Mouse (Mus musculus): ENCODE results near the gene Ddx6.
"Not testable (repeated sequence)": the region's sequence is repeated elsewhere in the genome, so short reads cannot be mapped to it uniquely, and the experiment has no call there.

Ddx6 gene

DNA sequence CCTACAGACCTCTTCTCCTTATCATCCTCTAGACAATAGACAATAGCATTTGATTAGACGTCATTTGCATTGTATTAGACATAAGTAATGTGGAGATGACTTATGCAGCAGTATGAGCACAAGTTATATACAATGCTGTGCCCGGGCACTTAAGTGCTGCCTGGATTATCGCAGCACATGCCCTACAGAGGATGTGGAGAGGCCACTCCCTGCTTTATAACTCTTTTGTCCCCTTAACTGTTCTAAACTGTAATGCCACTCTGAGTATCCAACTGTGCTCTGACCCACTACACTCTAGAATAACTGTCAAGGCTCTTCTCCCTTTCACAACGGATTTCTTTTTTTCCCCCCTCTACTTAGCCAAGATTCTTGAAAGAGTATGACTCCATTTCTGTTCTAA lies 10.8 kb upstream of the Ddx6 start:
- no peak for DNase-seq (ENCODE audit: low spot score)

DNA sequence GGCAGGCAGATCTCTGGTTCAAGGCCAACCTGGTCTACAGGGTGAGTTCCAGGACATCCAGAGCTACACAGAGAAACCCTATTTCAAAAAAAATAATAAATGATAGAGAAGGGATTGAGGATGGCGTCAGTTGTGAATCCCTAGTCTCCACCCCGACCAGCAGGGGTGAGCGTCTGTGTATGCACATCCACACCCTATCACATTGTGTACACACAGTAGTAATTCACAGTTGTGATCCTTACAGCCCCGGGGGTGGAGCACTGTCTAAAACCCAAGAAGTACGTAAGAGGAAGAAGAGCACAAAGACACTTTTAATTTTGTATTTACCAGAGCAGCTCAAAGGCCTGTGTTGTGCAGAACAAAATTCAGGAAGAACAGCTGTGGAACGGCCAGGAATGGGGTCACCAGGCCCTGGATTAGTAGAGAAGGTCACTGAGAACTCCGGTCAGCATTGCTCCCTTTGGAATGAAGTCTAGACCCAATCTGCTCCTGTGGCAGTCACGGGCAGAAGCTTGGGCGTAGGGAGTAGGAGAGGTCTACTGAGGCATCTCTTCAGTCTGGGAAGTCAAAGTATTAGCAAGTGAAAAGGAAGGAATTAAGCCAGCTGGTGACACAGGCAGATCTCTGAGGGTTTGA lies 9.7 kb upstream of the Ddx6 start:
- no peak for DNase-seq (ENCODE audit: low spot score)

DNA sequence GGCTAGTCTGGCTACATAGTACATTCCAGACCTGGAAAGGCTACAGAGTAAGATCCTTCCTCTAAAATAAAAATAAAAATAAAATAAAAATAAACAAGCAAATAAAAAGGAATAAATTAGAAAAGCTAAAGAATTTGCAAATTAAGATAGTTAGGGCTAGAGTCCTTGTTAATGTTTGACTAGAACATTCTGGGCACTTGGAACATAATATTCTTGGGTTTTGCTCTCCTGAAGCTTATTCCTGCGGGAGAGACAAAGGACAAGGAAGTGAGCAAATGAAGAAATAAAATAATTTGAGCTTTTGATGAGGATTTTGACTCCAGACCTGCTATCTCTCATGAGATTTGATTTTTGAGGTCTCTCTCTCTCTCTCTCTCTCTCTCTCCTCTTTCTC lies 9.2 kb upstream of the Ddx6 start:
- no peak for DNase-seq (ENCODE audit: low spot score)

DNA sequence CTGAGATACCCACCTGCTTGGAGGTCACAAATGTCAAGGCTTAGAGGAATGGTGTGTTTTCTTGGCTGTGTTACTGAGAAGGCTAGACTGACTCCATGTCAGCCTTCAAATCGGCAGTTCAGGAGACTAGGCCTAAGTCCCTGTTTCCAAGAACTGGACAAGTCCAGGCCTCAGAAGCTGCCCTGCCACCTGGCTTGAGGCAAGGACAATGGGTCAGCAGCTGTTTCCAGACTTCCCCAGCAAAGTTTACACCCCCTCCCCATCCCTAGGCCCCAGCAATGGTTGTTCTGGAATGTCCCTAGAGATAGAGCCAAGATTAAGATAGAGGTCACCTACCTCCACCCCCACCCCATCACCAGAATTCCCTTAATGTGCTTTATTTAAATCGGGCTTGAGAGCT lies 7.0 kb upstream of the Ddx6 start:
- no peak for DNase-seq (ENCODE audit: low spot score)

DNA sequence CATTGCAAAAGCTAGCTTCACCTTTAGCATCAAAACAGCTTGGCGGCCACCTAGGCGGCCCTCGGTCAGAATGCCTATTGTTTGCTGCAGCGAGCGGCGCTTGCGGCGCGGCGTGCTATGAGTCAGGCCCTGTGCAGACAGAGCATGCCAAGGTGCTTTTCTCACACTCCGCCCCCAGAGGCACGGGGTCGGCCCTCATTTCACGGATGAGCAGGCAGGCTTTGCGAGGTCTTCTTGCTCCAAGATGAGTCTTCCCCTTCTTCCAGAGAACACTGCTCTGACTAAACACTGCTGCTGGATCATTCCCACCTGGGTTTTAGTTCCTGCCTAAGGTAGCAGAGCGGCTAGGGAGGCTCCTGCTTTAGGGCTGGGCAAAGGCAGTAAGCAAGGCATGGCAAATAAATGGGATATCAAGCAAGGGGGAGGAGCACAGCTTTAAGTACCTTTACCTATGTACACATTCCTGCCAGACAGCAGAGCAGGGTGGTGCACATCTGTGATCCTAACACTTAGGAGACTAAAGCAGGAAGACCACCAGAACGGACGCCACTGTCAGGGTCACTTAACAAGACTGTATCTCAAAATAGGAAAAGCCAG lies 5.7 kb upstream of the Ddx6 start:
- peak; percentile 53 for DNase-seq (ENCODE audit: low spot score)

DNA sequence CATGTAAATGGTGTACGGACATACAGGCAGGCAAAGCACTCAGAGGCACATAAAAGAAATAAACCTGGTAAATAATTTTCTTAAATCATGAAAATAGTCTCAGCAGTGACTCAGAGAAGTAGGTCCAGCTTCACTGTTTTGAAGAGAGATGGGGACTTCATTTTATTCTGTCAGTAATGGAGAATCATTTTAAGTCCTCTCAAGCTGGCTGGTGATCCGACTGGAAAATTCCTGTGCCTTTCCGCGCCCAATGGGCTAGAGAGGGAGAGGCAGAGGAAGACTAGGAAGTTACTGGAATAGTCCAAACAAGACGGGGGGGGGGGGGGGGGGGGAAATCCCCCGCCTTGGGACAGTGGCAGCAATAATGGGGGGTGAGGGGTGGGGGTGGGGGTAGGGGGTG lies 5.1 kb upstream of the Ddx6 start:
- no peak for DNase-seq (ENCODE audit: low spot score)

DNA sequence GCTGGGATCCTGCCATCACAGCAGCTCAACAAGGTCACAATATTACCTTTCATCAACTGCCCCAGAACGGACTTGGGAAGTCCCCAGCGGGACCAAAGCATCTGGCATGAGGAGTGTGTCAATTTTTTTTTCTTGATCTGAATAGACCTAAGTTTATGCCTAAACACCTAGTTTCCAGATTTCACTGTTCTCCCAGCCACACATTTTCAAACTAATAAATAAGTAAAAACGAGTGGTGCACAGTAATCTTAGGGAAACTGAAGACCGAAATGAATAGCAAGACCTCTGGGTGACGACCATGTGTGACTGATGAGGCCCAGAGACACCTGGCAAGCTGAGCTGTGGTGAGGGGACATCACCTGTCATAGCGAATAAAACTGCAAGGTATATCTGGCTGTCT lies 3.9 kb upstream of the Ddx6 start:
- DNase-seq (ENCODE audit: low spot score): no peak

DNA sequence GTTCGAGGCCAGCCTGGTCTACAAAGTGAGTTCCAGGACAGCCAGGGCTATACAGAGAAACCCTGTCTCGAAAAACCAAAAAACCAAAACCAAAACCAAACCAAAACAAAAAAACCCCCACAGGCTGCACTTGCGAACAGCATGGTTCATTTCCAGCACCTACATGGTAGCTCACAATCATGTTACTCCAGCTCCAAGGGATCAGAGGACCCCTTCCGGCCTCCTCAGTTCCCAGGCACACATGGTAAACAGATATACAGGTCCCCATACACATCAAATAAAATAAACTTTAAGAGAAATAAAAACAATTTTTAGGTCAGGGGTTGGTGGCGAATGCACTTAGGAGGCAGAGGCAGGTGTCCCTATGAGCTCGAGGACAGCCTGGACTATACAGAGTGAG lies 1.9 kb upstream of the Ddx6 start:
- no peak for DNase-seq (ENCODE audit: low spot score)

DNA sequence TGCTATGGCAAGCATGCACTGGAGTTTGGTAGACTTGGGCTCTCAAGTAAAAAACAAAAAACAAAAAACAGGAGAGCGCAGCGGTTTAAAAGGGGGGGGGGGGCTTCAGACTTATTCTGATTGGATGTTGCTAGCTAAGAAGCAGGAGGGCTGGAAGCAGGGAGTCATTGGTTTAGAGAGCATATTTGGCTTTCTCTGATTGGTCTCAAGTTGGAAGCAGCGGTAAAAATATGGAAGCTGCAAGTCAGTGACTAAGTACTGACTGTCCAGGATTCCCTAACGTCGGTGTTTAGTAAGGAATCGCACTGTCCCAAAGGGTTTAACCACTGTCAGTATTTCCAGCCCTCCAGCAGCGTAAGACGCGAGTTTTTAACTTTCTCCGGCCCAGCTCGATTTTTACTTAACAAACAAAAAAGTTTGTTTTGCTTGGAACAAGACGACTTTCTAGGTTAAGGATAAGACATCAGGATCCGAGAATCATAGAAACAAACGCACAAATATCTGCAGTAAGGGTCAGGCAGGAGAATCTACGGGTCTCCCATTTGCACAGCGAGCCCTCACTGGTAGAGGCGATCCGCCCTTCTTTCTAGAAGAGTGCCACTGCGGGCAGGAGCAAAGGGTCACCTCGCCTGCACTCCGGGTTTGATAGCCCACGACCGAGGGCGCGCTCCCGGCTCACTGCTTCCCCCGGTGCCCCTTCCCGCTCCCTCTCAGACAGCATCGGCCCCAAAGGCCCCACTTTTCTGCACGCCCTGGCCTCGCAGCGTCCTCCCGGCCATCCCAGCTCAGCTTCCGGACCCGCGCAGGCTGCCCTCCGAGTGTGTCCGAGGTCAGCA lies 1.0 kb upstream of the Ddx6 start:
- DNase-seq (ENCODE audit: low spot score): peak; percentile 31

DNA sequence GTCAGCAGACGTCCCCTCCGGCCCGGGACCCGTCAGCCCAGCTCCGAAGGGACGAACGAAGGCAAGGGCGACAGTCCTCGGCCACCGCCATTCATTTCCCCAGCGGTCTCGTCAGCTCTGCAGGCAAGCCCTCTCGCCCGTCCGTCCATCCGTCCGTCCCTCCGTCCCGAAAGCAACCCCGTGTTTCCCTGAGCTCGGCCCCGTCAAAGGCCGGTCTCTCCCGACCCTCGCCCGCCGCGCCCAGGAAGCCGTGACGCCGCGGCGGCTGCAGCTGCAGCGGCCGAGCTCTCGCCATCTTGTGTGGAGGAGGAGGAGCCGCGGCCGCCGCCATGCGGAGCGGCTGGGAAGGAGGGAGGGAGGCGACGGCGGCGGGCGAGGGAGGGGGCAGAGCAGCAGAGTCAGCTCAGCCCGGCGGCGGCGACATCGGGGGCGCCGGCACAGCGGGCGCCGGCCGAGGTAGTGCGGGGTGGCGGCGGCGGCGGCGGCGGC lies 358 bp upstream of the Ddx6 start:
- DNase-seq (ENCODE audit: low spot score): peak; percentile 73

DNA sequence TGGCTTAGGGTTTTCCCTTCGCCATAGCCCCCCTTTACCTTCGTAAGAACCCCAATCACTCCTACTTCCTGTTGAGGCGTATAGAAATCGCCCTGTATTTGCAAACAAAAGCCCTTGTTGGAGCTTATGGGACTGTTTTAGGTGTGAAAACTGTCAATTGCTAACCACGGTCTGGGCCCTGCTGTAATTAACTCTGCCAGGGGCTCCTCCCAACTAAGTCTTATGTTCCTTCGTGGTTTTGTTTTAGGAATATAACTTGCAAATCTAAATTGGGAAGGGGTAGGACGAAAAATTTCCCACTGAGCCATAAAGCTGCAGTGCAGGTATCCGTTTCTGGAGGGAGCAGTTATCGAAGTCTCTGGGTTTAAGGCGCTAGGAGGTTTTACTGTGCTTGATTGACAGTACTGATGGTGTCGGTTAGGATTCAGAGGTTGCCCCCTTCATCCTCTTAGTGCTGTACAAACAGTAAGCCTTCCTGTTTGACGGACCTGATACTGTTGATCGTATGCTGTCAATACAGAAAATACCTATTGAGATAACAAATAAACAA lies 999 bp downstream of the Ddx6 start:
- DNase-seq (ENCODE audit: low spot score): no peak

DNA sequence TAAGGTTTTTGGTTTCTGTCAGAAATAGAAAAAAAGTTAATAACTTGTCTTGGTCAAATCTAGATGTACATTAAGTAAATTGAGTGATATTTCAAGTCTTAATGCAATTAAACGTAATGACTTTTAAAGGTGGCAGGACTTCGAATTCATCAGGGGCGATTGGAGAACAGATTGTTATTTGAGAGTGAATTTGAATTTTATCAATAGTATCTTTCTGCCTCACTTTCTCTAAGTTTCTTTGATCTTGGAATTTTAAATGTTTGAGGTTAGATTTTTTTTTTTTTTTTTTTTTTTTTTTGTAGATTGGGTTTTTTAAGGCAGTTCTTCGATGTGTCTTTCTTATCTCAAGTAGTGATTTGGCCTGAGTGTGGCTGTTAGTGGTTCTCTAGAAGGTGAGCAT lies 2.0 kb downstream of the Ddx6 start:
- no peak for DNase-seq (ENCODE audit: low spot score)

DNA sequence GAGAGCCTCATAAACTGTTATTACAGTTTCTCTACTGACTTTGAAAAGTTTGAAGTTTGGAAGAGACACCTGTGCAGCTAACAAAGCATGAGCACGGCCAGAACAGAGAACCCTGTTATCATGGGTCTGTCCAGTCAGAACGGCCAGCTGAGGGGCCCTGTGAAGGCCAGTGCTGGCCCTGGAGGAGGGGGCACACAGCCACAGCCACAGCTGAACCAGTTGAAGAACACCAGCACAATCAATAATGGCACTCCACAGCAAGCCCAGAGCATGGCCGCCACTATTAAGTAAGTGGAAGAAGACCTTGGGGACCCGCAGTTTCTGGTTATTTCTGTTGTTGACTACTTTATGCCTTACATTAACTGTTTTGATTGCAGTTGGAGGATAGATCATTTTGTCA lies 2.6 kb downstream of the Ddx6 start:
- no peak for DNase-seq (ENCODE audit: low spot score)

DNA sequence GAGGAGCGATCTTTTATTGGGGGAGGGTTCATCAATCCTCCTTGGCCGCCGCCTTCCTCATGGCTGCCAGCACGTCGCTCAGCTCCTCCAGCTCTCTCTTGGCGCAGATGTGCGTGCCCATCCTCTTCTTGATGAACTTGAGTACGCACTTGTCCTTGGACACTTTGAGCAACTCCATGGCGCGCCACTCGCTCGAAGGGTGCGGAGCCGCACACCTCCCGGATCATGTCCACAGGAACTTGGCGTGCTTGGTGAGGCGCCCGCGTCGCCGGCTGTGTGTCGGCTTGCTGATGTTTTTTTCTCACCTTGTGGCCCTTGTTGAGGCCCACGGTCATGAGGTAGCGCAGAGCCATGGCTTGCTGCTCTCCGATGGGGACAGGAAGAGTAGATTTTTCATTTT lies 5.7 kb downstream of the Ddx6 start:
- no peak for DNase-seq (ENCODE audit: low spot score)

DNA sequence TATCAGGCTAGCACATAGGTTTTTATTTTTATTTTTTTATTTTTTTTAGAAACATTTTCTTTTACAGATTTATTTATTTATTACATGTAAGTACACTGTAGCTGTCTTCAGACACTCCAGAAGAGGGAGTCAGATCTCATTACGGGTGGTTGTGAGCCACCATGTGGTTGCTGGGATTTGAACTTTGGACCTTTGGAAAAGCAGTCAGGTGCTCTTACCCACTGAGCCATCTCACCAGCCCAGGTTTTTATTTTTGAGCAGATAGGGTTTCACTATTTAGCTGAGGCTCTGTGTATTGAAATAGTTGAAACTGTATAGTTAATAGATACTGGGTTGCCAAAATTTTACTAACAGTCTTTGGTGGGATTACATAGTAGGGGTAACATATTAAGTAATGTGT lies 8.4 kb downstream of the Ddx6 start:
- not testable (repeated sequence) for DNase-seq (ENCODE audit: low spot score)

DNA sequence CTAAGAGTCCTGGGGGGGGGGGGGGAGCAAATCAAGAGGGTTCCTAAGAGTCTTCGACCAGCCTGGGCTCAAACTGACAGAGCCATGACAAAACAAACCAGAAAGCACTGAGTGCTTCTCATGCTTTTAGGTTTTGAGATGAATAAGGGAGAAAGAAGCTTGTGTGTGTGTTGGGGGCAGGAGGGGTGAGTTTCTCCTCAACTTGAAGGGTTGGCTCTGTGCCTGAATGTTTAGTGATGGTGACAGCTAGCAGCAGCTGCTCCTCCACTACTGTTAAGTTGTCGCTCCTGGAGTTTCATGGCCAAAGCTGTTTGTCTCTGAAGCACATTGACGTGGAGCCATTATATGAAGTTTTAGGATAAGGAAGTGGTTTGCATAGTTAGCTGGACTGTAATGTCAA lies 16.4 kb downstream of the Ddx6 start:
- DNase-seq (ENCODE audit: low spot score): no peak

DNA sequence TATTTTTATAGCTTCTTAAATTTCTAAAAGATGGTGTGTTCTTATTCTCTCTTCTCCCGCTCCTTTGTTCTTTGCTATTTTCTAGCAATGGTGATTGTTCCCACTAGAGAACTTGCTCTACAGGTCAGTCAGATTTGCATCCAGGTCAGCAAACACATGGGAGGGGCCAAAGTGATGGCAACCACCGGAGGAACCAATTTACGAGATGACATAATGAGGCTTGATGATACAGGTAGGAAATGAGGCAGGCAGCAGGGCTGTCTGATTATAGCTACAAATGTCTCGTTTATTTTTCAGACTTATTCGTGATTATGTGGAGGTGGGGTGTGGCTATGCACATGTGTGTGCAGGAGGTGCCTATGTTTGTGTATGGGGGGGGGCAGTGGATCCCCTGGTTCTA lies 19.7 kb downstream of the Ddx6 start:
- DNase-seq (ENCODE audit: low spot score): no peak

DNA sequence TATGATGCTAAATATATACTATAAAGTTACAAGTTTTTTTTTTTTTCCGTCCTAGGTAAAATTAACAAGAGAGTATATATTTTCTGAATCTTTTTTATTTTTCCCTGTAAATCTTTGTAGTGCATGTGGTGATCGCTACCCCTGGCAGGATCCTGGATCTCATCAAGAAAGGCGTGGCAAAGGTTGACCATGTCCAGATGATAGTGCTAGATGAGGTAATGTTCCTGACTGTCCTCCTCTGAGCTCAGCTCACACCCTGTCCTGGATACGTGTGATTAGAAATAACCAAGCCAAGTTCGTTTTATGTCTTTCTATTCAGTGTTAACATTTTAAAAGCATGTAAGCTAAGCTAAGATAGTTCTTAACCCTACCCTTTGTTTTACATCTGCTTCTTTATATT lies 21.6 kb downstream of the Ddx6 start:
- no peak for DNase-seq (ENCODE audit: low spot score)

DNA sequence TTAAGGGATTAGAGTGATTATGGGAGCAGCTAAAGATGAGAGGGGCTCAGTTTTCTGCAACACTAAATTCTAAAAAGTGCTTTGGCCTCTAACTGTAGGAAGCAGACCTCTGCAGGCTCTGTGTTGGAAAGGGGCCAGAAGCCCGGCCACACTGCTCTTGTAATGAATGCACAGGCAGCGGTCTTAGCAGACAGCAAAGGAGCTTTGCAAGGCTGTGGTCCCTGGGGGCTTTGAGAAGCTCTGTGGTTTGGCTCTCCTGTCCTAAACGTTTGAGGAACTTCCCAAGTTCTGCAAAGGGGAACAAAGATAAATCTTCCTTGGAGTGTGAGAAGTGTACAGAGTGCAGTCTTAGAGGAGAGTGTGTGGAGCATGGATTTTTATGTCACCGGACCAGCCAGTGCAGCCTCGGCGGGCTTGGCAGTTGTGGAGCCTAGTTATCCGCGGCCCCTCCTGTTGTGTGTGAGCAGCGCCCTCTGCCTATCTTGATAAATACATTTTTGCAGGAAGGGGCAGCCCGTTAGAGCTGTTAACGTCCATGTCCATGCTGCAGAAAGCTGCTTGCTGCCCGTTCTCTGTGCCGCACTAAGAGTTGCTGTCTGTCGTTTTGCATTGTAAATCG lies 33.0 kb downstream of the Ddx6 start:
- DNase-seq (ENCODE audit: low spot score): peak; percentile 22

DNA sequence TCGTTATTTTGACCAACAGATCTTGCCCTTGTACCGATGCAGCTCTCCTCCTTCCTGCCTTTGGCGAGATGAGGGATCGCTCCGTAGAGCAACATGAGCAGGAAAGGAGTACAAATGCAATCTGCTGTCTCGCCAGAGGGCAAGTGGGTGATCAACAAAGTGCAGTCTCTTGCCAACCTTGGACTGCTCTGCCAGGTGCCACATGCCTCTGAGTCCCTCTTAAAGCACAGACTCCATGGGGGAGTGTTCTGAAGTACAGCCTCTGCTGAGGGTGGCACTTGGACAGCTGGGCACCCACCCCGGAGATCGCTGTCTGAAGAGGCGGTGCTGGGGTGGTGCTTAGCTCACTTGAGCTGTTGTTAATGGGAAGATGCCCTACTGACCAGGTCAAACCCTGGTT lies 34.0 kb downstream of the Ddx6 start:
- DNase-seq (ENCODE audit: low spot score): not testable (repeated sequence)

DNA sequence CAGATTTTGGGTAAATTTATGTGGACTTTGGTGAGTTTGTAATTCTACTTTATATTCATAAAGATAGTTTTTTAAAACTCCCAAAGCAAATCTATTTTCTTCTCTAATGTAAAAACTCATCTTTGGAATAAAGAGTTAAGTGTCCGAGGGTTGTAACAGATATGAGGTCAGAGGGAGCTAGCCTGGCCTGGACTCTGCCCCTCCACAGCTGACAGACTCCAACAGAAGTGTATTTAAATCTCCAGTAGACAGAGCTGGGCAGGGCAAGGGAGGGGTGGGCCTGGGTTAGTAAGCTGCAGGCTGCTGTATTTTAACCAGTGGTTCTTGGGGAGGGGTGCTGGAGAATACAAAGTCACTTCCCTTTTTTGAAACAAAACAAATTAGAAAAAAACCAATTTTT lies 35.3 kb downstream of the Ddx6 start:
- not testable (repeated sequence) for DNase-seq (ENCODE audit: low spot score)

DNA sequence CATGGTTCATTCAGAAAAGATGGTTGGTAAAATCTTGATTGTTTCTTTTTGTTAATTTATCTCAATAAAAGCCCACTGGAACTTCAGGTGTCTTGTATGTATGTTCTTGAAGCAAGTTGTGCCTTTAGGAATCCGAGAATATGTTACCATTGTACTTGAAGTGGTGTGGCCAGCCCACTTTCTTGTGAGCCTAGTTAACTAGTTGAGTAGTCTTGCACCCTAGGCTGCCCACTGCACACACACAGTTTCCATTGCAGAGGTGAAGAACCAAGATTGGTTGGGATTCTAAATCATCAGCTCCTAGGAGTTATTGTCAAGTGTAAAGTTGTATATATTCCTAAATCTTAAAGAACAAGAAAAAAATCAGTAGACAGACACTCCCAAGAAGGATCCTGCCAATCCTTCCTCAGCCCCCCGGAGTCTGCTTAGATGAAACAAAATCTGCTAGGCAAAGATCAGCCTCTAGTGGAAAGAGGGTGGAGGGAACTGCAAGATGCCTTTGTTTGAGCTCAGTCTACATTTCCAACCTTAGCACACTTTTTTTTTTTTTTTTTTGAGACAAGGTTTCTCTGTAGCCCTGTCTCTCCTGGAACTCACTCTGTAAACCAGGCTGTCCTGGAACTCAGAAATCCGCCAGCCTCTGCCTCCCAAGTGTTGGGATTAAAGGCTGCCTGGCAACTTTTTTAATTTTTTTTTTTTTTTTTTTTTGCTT lies 36.1 kb downstream of the Ddx6 start:
- no peak for DNase-seq (ENCODE audit: low spot score)

All from urinary bladder, postnatal 14 days (tissue).